Comparison of ENCODE assay signal across 18 mouse cellular contexts in the genomic region with DNA sequence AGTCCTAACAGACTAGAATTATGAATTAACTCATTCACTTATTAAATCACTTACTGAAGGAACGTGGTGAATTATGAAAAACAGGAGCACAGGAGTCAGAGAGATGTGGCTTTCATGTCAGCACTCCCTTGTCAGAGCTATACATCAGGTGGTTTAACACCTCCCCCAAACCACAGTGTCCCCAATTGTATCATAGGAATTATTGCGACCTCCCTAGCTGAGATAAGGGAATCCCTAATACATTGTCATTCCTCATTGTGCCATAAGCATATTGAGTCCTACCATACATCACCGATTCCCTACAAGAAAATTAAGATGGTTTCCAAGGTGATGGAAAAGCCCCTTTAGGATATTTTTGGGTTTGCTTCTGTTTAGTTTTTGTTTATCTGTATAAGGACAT.
"Had no signal": no experiment of that assay in that cellular context is flagged by ENCODE, and none has a peak within 500 bp of the region (broad histone marks: within the 10 kb centered on the region; RNA-seq: fewer than 3 reads in every experiment).

No protein-coding gene starts in this region.

- H3K27me3 ChIP-seq: liver, embryonic 15.5 days; lung, embryonic 15.5 days; megakaryocyte, embryonic 14.5 days; midbrain, embryonic 13.5 days; midbrain, embryonic 15.5 days; stomach, embryonic 15.5 days had no signal

- H3K27ac ChIP-seq: liver, embryonic 15.5 days; lung, embryonic 15.5 days; macrophage; midbrain, embryonic 13.5 days; midbrain, embryonic 15.5 days; stomach, embryonic 15.5 days; stomach, postnatal 0 days had no signal

- ATAC-seq: liver, postnatal 0 days; lung, postnatal 0 days; midbrain, embryonic 13.5 days; midbrain, embryonic 15.5 days had no signal

- H3K9me3 ChIP-seq: liver, embryonic 15.5 days; lung, embryonic 15.5 days; midbrain, embryonic 13.5 days; midbrain, embryonic 15.5 days; stomach, embryonic 15.5 days had no signal

- H3K4me3 ChIP-seq: liver, embryonic 15.5 days; lung, embryonic 15.5 days; megakaryocyte, embryonic 14.5 days; midbrain, embryonic 13.5 days; midbrain, embryonic 15.5 days; stomach, embryonic 15.5 days had no signal

- H3K4me1 ChIP-seq: liver, embryonic 15.5 days; lung, embryonic 15.5 days; megakaryocyte, embryonic 14.5 days; midbrain, embryonic 13.5 days; midbrain, embryonic 15.5 days; stomach, embryonic 15.5 days had no signal

- DNase-seq: liver, postnatal 0 days; lung, adult 2 months; lung, postnatal 14 days; lung, postnatal 36 days; right cerebral cortex, postnatal 14 days; thymus, adult 2 months; thymus, postnatal 25 days; thymus, postnatal 4 days had no signal

- H3K4me2 ChIP-seq: liver, embryonic 15.5 days; lung, embryonic 15.5 days; midbrain, embryonic 11.5 days; midbrain, embryonic 13.5 days; midbrain, embryonic 15.5 days; stomach, embryonic 15.5 days had no signal

- H3K9ac ChIP-seq: liver, embryonic 15.5 days; liver, postnatal 0 days; lung, embryonic 15.5 days; midbrain, embryonic 13.5 days; midbrain, embryonic 15.5 days; stomach, embryonic 15.5 days had no signal

- H3K36me3 ChIP-seq: liver, embryonic 15.5 days; lung, embryonic 15.5 days; midbrain, embryonic 13.5 days; midbrain, embryonic 15.5 days; stomach, embryonic 15.5 days had no signal
